ENCODE assay signal across 24 mouse cellular contexts in the genomic region with DNA sequence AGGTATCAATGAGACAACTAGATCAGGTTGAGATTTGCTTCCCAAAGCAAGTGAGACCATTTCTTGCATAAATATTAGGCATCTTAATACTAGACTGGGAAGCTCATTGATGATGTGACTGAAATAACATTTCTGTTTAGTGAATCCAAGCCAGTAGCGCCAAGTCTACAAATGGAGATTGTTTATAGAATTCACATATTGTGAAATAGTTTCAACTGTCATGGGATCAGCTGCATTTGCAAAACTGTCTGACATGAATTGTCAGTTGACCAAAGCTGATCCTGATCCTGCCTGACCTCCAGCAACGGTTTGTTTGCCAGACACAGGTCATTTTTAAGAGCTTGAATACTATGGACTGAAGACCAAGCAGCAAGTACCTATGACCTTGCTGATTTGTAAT.
"Had no signal": no experiment of that assay in that cellular context is flagged by ENCODE, and none has a peak within 500 bp of the region (broad histone marks: within the 10 kb centered on the region; RNA-seq: fewer than 3 reads in every experiment).

No protein-coding gene starts in this region.

- H3K27ac ChIP-seq: gastrocnemius, adult 2 months; heart, embryonic 13.5 days; heart, embryonic 15.5 days; hindbrain, embryonic 13.5 days; hindbrain, embryonic 15.5 days; hindbrain, postnatal 0 days; layer of hippocampus, adult 2 months; left cerebral cortex, adult 2 months; limb, embryonic 10.5 days; limb, embryonic 12.5 days had no signal

- H3K9ac ChIP-seq: forebrain, postnatal 0 days; heart, embryonic 13.5 days; heart, embryonic 15.5 days; hindbrain, embryonic 13.5 days; hindbrain, embryonic 15.5 days; limb, embryonic 12.5 days had no signal

- H3K36me3 ChIP-seq: heart, embryonic 13.5 days; heart, embryonic 15.5 days; hindbrain, embryonic 13.5 days; hindbrain, embryonic 15.5 days; limb, embryonic 10.5 days; limb, embryonic 12.5 days had no signal

- H3K4me1 ChIP-seq: heart, embryonic 15.5 days; hindbrain, embryonic 13.5 days; hindbrain, embryonic 15.5 days; limb, embryonic 10.5 days; limb, embryonic 12.5 days had no signal

- H3K4me2 ChIP-seq: heart, embryonic 11.5 days; heart, embryonic 13.5 days; heart, embryonic 15.5 days; hindbrain, embryonic 13.5 days; hindbrain, embryonic 15.5 days; limb, embryonic 12.5 days had no signal

- H3K9me3 ChIP-seq: heart, embryonic 13.5 days; heart, embryonic 15.5 days; hindbrain, embryonic 13.5 days; hindbrain, embryonic 15.5 days; limb, embryonic 10.5 days; limb, embryonic 12.5 days had no signal

- H3K4me3 ChIP-seq: gastrocnemius, adult 2 months; heart, embryonic 13.5 days; heart, embryonic 15.5 days; hindbrain, embryonic 13.5 days; hindbrain, embryonic 15.5 days; layer of hippocampus, adult 2 months; left cerebral cortex, adult 2 months; limb, embryonic 10.5 days; limb, embryonic 12.5 days had no signal

- ATAC-seq: forebrain, postnatal 0 days; hindbrain, postnatal 0 days; intestine, embryonic 16.5 days had no signal

- DNase-seq: forebrain, postnatal 0 days; gastrocnemius, adult 2 months; gastrocnemius, postnatal 10 days; gastrocnemius, postnatal 25 days; heart, adult 18-20 months; heart, postnatal 14 days; heart, postnatal 36 days; kidney, adult 11 months; kidney, adult 2 months; kidney, adult 9 months; kidney, postnatal 10 days; kidney, postnatal 25 days; kidney, postnatal 4 days had no signal

- H3K27me3 ChIP-seq: heart, embryonic 13.5 days; heart, embryonic 15.5 days; hindbrain, embryonic 13.5 days; hindbrain, embryonic 15.5 days; limb, embryonic 12.5 days had no signal
